Mouse (Mus musculus) thymus, adult 2 months (tissue): ENCODE data around the gene Zfp61. TPM values are rescaled to one million over a fixed set of nuclear protein-coding genes. Genes with fewer than 3 reads are reported as not detected.

Experiments
- DNase-seq: peaks from one replicate; pipeline ENCODE4 v3.0.0; 2021
- H3K27ac ChIP-seq: fragments of 200-500 bp; 2 replicates; pipeline ENCODE4 v1.5.1; 2012; ENCODE audit warnings: low read length, control low read depth; ENCODE audit not compliant: control insufficient read depth, insufficient read depth
- H3K27me3 ChIP-seq: fragments of 200-500 bp; 2 replicates; pipeline ENCODE4 v1.6.1; 2012; ENCODE audit warnings: mild to moderate bottlenecking, low read length, moderate library complexity, mixed read lengths; ENCODE audit not compliant: control insufficient read depth, insufficient read depth
- H3K36me3 ChIP-seq: fragments of 200-500 bp; 2 replicates; pipeline ENCODE4 v1.6.1; 2012; ENCODE audit warnings: mild to moderate bottlenecking, low read length, moderate library complexity; ENCODE audit not compliant: control insufficient read depth, insufficient read depth
- H3K4me1 ChIP-seq: fragments of 200-500 bp; replicated peaks from 2 replicates; pipeline ENCODE4 v1.6.1; 2012; ENCODE audit warnings: low read length; ENCODE audit not compliant: control insufficient read depth, insufficient read depth
- H3K4me3 ChIP-seq: fragments of 200-500 bp; 2 replicates; pipeline ENCODE4 v1.5.1; 2012; ENCODE audit warnings: mild to moderate bottlenecking, low read length, control low read depth, moderate library complexity; ENCODE audit not compliant: control insufficient read depth, insufficient read depth
- CTCF ChIP-seq: fragments of 200-500 bp; IDR thresholded peaks from 2 replicates; pipeline ENCODE4 v1.5.1; 2012; ENCODE audit warnings: mild to moderate bottlenecking, control low read depth, low read length, moderate library complexity, borderline replicate concordance; ENCODE audit not compliant: control insufficient read depth, poor library complexity, insufficient read depth; ENCODE audit errors: extremely low read depth
- POLR2A ChIP-seq: fragments of 200-500 bp; IDR thresholded peaks from 2 replicates; pipeline ENCODE4 v1.6.1; 2012; ENCODE audit warnings: mild to moderate bottlenecking, low read length, control low read depth, moderate library complexity; ENCODE audit not compliant: control insufficient read depth, poor library complexity, insufficient read depth; ENCODE audit errors: extremely low read depth
- WGBS: fragments of 180-500 bp; shearing (Covaris S2); methylation state at CpG from one replicate; pipeline ENCODE4 v1.1.7; 2018; 5-methylcytosine and 5-hydroxymethylcytosine counted together
- polyA plus RNA-seq: library from polyadenylated mRNA; depleted of rRNA; stranded (reverse); fragments of >200 nt; gene quantifications from 2 replicates; pipeline ENCODE4 v1.2.3, GENCODE M21; 2012

Gene Zfp61
- polyA plus RNA-seq, 1 experiment: 22.6 TPM

DNA sequence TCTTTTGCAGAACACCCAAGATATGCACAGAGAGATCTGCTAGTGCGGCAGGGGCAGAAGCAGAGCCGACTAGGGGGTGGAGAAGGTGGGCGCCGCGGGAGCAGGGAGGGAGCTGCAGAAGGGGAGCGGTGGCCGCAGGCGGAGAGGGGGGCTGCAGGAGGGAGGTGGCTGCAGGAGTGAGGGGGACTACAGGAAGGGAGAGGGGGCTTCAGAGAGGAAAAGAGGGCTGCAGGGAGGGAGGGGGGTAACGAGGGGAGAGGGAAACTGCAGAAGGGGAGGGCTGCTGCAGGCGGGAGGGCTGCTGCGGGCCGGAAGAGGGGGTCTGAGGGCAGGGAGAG, 2.4 kb downstream of the Zfp61 start:
- TF ChIP-seq POLR2A (no peak), CTCF (no peak)

GRCm38 (mm10) chr7:24297361-24298095, 3.5 kb downstream of the Zfp61 start:
- no peak for TF ChIP-seq CTCF
- TF ChIP-seq POLR2A: no peak
- 97% methylated on average over 15 of the region's 15 CpGs for WGBS
- Histone ChIP-seq H3K27me3 (no peaks in the 10 kb centered on the region), H3K27ac (no peak overlapping the region), H3K4me3 (no peak overlapping the region), H3K36me3 (peaks cover 20% of the 10 kb centered on the region), H3K4me1 (peaks cover 9% of the 10 kb centered on the region)
- DNase-seq: no peak

More for the DNA sequence above, 2.4 kb downstream of the Zfp61 start:
- Histone ChIP-seq H3K4me1 (peaks cover 9% of the 10 kb centered on the region), H3K27me3 (no peaks in the 10 kb centered on the region), H3K4me3 (peak overlapping the region; percentile 90), H3K27ac (no peak overlapping the region), H3K36me3 (peaks cover 13% of the 10 kb centered on the region)
- DNase-seq: peak; percentile 46
- WGBS: under 1% methylated on average over 12 of the region's 12 CpGs

DNA sequence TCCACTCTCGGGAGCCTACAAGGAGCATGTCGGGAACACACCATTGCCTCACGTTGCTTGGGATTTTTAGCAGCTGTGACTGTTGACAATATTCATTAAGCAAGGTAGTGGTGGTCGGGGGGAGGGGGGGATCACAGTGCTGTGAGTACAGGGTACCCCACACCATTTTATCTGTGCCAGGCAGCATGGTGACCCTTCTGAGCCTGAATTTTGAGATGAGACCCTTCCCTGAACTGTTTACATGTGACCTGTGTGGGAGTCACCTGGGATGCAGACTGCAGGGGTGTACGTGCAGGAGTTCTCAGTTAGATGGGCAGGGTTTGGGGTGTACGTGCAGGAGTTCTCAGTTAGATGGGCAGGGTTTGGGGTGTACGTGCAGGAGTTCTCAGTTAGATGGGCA, 4.6 kb downstream of the Zfp61 start:
- H3K36me3 ChIP-seq: peaks cover 31% of the 10 kb centered on the region
- TF ChIP-seq CTCF: no peak
- peaks cover 9% of the 10 kb centered on the region for H3K4me1 ChIP-seq
- no peaks in the 10 kb centered on the region for H3K27me3 ChIP-seq
- no peak for DNase-seq
- H3K27ac ChIP-seq: no peak overlapping the region
- WGBS: 96% methylated on average over 7 of the region's 7 CpGs
- H3K4me3 ChIP-seq: no peak overlapping the region

DNA sequence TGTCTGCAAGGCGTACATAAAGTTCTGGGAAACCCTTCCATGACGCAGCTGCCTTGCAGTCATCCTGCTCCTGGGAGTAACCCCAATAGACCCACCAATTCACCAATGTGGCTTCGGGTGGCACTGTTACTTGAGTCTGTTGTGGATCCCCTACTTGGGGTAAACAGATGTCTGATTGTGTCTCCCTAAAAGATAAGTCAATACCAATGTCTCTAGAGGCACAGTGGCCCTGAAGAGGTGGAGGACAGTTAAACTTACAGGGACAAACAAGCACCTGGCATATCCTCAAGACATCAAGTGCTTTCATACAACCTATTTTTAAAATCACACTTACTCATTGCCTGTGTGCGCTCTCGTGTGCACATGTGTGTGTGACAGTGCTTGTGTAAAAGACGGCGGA, 5.7 kb downstream of the Zfp61 start:
- Histone ChIP-seq H3K36me3 (peaks cover 38% of the 10 kb centered on the region), H3K27me3 (no peaks in the 10 kb centered on the region), H3K27ac (no peak overlapping the region), H3K4me1 (peaks cover 7% of the 10 kb centered on the region), H3K4me3 (no peak overlapping the region)
- WGBS: 99% methylated on average over 7 of the region's 7 CpGs
- no peak for DNase-seq
- TF ChIP-seq CTCF: no peak
- TF ChIP-seq POLR2A: no peak

- no peak for TF ChIP-seq CTCF
- TF ChIP-seq POLR2A: no peak
- 97% methylated on average over 4 of the region's 4 CpGs for whole genome bisulfite sequencing
- DNase-seq: no peak
- Histone ChIP-seq H3K27ac (no peak overlapping the region), H3K36me3 (peaks cover 38% of the 10 kb centered on the region), H3K4me3 (no peak overlapping the region), H3K27me3 (no peaks in the 10 kb centered on the region), H3K4me1 (peaks cover 4% of the 10 kb centered on the region)
Measured at GRCm38 (mm10) chr7:24294763-24295162, 6.3 kb downstream of the Zfp61 start.

- DNase-seq: no peak
- no peak overlapping the region for H3K4me3 ChIP-seq
- H3K4me1 ChIP-seq: no peaks in the 10 kb centered on the region; the same call in 1 of the 2 replicates
- H3K36me3 ChIP-seq: peaks cover 38% of the 10 kb centered on the region
- 95% methylated on average over 12 of the region's 12 CpGs for WGBS
- H3K27me3 ChIP-seq: no peaks in the 10 kb centered on the region
- no peak overlapping the region for H3K27ac ChIP-seq
- TF ChIP-seq CTCF (no peak), POLR2A (no peak)
Measured at GRCm38 (mm10) chr7:24293061-24293851, 7.8 kb downstream of the Zfp61 start.
